Mouse (Mus musculus) 3134 (cell line): ENCODE measurements around the gene Msh4.
"Not testable (repeated sequence)": the region's sequence is repeated elsewhere in the genome, so short reads cannot be mapped to it uniquely, and the experiment has no call there.

Source experiments
- DNase-seq: peaks from one replicate; pipeline ENCODE4 v3.0.0-alpha.2; 2011; ENCODE audit warnings: low spot score; ENCODE audit not compliant: insufficient read length; ENCODE audit errors: extremely low read depth

The Msh4 gene

GRCm38 (mm10) chr3:153911882-153912440 lies 6.0 kb upstream of the Msh4 start:
- no peak for DNase-seq

- DNase-seq = peak; percentile 32
These were observed 5.4 kb upstream of the Msh4 start for GRCm38 (mm10) chr3:153911197-153911881.

GRCm38 (mm10) chr3:153910489-153910888 lies 4.6 kb upstream of the Msh4 start:
- no peak for DNase-seq

DNA sequence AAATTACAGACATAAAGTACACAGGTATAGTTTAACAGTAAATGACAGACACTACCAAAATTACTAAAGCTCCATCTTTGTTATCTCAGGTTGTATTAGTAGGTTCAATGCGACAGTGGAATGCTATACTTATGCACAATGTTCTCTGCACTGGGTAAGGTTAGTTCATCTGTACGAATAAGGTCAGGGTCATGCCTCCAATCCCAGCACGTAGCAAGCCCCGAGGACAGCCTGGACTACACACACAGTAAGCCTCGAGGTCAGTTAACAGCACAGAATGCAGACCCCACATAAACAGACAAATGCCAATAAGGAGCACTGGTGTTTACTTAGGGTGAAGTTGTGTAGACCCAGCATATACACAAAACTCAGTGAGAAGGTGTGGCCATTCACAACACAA lies 3.0 kb upstream of the Msh4 start:
- DNase-seq = no peak

GRCm38 (mm10) chr3:153905251-153906135 lies 445 bp downstream of the Msh4 start:
- peak; percentile 58 for DNase-seq

GRCm38 (mm10) chr3:153904586-153904985 lies 1.4 kb downstream of the Msh4 start:
- peak; percentile 41 for DNase-seq

- DNase-seq = no peak
These were observed 3.3 kb downstream of the Msh4 start for GRCm38 (mm10) chr3:153902595-153902994.

- no peak for DNase-seq
These were observed 4.0 kb downstream of the Msh4 start for GRCm38 (mm10) chr3:153901904-153902303.

DNA sequence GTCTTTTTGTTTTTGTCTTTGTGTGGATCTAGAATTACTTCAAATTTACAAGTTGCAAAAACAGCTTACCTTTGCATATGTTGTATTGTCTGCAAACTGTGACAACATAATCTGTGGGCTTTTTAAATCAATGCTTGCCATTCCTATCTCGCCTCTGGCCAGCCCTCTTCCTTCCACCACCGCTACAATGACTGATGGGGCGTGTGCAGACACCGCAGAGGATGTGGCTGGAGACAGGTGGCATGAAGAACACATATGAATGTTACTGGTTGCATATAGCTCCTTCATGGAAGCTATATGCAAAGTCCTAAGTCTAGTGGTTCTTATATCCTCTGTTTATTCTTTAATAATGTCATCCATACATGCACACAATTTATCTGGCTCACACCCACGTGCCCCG lies 8.7 kb downstream of the Msh4 start:
- DNase-seq = no peak

GRCm38 (mm10) chr3:153895454-153895853 lies 10.5 kb downstream of the Msh4 start:
- no peak for DNase-seq

GRCm38 (mm10) chr3:153889188-153889781 lies 16.7 kb downstream of the Msh4 start:
- DNase-seq = no peak

DNA sequence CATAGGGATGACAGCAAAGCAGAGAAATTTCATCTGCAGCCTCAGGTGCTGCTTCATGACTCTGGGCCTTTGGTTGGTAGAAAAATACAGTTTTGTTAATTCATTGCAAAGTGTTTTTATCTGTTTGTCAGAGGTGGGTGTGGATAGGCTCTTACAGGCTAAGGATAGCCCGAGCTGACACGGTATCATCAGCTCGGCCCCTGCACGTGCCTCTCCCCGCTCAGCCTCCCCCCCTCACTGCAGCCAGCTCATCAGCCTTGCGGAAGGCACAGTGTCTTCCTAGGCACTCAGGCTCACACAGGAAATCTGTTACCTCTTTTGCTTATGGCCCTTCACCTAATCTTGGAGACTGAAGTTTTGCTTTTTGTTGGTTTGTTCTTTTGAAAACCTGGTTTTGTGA lies 17.8 kb downstream of the Msh4 start:
- DNase-seq = no peak

GRCm38 (mm10) chr3:153886296-153886695 lies 19.6 kb downstream of the Msh4 start:
- DNase-seq = no peak

- DNase-seq = no peak
These were observed 34.5 kb downstream of the Msh4 start for GRCm38 (mm10) chr3:153871396-153871795.

GRCm38 (mm10) chr3:153867149-153868136 lies 38.5 kb downstream of the Msh4 start:
- DNase-seq = no peak

DNA sequence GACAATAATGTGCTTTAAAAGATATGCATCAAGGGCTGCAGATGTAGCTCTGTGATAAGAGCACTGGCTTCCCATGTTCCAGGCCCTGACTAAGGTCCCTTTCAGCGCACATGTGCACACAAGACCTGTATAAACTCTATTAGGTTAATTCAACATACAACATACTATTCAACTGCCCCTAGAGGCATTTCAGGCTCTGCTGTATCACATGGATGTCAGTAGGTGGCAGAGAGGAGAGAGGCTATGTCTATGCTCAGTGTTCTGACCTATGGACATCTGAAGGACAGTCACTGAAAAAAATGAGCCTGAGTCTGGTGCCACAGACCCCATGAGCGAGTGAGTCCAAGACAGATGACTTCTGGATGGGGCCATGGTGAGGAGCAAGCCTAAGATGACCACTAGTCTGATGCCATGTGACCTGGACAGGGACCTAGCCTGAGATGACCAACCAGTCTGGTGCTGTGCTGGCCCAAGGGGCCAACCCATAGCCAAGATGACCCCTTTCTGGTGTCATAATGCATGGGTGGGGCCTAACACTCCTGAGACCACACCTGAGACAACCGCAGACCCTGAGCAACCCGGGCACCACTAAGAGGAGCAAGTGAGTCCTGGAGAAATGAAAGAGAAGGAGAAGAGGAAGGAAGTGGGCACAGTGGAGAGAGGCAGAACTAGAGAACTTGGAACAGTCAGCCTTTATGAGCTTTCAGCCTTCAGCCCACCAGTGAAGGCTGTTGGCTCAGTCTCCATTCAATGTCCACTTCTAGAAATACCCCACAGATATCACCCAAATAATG lies 41.1 kb downstream of the Msh4 start:
- no peak for DNase-seq

- DNase-seq = no peak
These were observed 42.1 kb downstream of the Msh4 start for GRCm38 (mm10) chr3:153863816-153864215.

DNA sequence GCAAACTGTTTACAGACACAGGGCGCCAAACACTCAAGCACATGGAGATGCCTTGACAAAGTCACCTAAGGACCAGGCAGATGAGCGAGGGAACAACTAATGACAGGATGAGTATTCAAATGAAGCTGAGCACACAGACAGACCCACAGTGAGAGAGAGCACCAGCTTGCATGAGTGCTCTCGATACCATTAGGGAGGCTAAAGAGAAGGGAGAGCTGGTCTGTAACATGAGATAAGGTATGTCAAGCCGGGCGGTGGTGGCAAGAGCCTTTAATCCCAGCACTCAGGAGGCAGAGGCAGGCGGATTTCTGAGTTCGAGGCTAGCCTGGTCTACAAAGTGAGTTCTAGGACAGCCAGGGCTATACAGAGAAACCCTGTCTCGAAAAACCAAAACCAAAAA lies 45.5 kb downstream of the Msh4 start:
- DNase-seq = not testable (repeated sequence)

GRCm38 (mm10) chr3:153858350-153859001 lies 47.5 kb downstream of the Msh4 start:
- DNase-seq = no peak
